Mouse (Mus musculus) liver, embryonic 11.5 days (tissue): ENCODE data around the gene Ptgir. TPM values are rescaled to one million over a fixed set of nuclear protein-coding genes. Genes with fewer than 3 reads are reported as not detected.

Experiments
- ATAC-seq: fragments of 200-750 bp; cut with Nextera tagmentation; replicated peaks from 2 replicates; pipeline ENCODE4 v1.8.0; 2017; ENCODE audit warnings: moderate number of reproducible peaks, mild to moderate bottlenecking, moderate TSS enrichment, moderate library complexity; ENCODE audit not compliant: low FRiP score
- DNase-seq: peaks from one replicate; pipeline ENCODE4 v3.0.0-alpha.2; 2017; ENCODE audit warnings: low spot score
- H3K27ac ChIP-seq: fragments of 300-500 bp; sonication (generic); 2 replicates; pipeline ENCODE4 v1.5.1; 2014; ENCODE audit warnings: mild to moderate bottlenecking, low read depth, low read length, control low read depth
- H3K27me3 ChIP-seq: fragments of 300-500 bp; sonication (generic); replicated peaks from 2 replicates; pipeline ENCODE4 v1.6.1; 2014; ENCODE audit warnings: low read length, mixed read lengths; ENCODE audit not compliant: control insufficient read depth, insufficient read depth
- H3K36me3 ChIP-seq: fragments of 300-500 bp; sonication (generic); 2 replicates; pipeline ENCODE4 v1.6.1; 2014; ENCODE audit warnings: mild to moderate bottlenecking, low read length, moderate library complexity, mixed read lengths; ENCODE audit not compliant: control insufficient read depth, insufficient read depth
- H3K4me1 ChIP-seq: fragments of 300-500 bp; sonication (generic); replicated peaks from 2 replicates; pipeline ENCODE4 v1.6.1; 2014; ENCODE audit warnings: low read length, mixed read lengths; ENCODE audit not compliant: control insufficient read depth, insufficient read depth
- H3K4me2 ChIP-seq: fragments of 300-500 bp; sonication (generic); 2 replicates; pipeline ENCODE4 v1.6.1; 2014; ENCODE audit warnings: mild to moderate bottlenecking, control low read depth, moderate library complexity
- H3K4me3 ChIP-seq: fragments of 300-500 bp; sonication (generic); 2 replicates; pipeline ENCODE4 v1.5.1; 2014; ENCODE audit warnings: low read depth, low read length, control low read depth
- H3K9ac ChIP-seq: fragments of 300-500 bp; sonication (generic); 2 replicates; pipeline ENCODE4 v1.6.1; 2014; ENCODE audit warnings: low read depth, low read length, control low read depth
- H3K9me3 ChIP-seq: fragments of 300-500 bp; sonication (generic); 2 replicates; pipeline ENCODE4 v1.6.1; 2016; ENCODE audit warnings: low read length, inconsistent platforms, mixed read lengths; ENCODE audit not compliant: control insufficient read depth
- WGBS: fragments of 180-500 bp; shearing (Covaris S2); extraction: QIAGEN DNeasy Blood & Tissue Kit; methylation state at CpG from one replicate; pipeline ENCODE4 v1.1.7; 2014; 5-methylcytosine and 5-hydroxymethylcytosine counted together
- polyA plus RNA-seq: library from polyadenylated mRNA; unstranded; fragments of >200 nt; fragmentation: Nextera tagmentation; extraction: Ambion mirVana; gene quantifications from 2 replicates; pipeline ENCODE4 v1.2.1, GENCODE M21; 2014

The Ptgir gene
- polyA plus RNA-seq, 1 experiment from 2014 or later, result 1.3 TPM

GRCm38 (mm10) chr7:16945419-16945818 lies 39.1 kb downstream of the Ptgir start:
- no peaks in the 10 kb centered on the region for H3K9me3 ChIP-seq
- no peak overlapping the region for H3K4me2 ChIP-seq
- H3K36me3 ChIP-seq, result no peaks in the 10 kb centered on the region
- WGBS, result 11% methylated on average over 17 of the region's 17 CpGs
- no peak overlapping the region for H3K9ac ChIP-seq
- DNase-seq (no peak), ATAC-seq (no peak)
- peaks cover 68% of the 10 kb centered on the region for H3K27me3 ChIP-seq
- no peak overlapping the region for H3K4me3 ChIP-seq
- H3K4me1 ChIP-seq, result peaks cover 7% of the 10 kb centered on the region; the same call in 1 of the 2 replicates
- H3K27ac ChIP-seq, result no peak overlapping the region

- Histone ChIP-seq H3K4me2 (peak overlapping the region; percentile 52), H3K36me3 (no peaks in the 10 kb centered on the region), H3K9ac (no peak overlapping the region), H3K9me3 (no peaks in the 10 kb centered on the region), H3K27ac (no peak overlapping the region), H3K4me3 (peak overlapping the region; percentile 34), H3K27me3 (peaks cover 68% of the 10 kb centered on the region), H3K4me1 (peaks cover 7% of the 10 kb centered on the region; the same call in 1 of the 2 replicates)
- DNase-seq (no peak), ATAC-seq (no peak)
- WGBS, result 3% methylated on average over 53 of the region's 53 CpGs
Measured at GRCm38 (mm10) chr7:16946441-16947348, 40.4 kb downstream of the Ptgir start.

GRCm38 (mm10) chr7:16947349-16947895 lies 41.1 kb downstream of the Ptgir start:
- Histone ChIP-seq H3K36me3 (no peaks in the 10 kb centered on the region), H3K27me3 (peaks cover 68% of the 10 kb centered on the region), H3K4me3 (peak overlapping the region; percentile 34; the same call in 1 of the 2 replicates), H3K4me1 (peaks cover 7% of the 10 kb centered on the region; the same call in 1 of the 2 replicates), H3K27ac (no peak overlapping the region), H3K9ac (no peak overlapping the region), H3K4me2 (peak overlapping the region; percentile 52), H3K9me3 (no peaks in the 10 kb centered on the region)
- DNase-seq (no peak), ATAC-seq (no peak)
- WGBS, result 21% methylated on average over 21 of the region's 22 CpGs

- Histone ChIP-seq H3K4me2 (no peak overlapping the region; the same call in 1 of the 2 replicates), H3K9me3 (no peaks in the 10 kb centered on the region), H3K9ac (no peak overlapping the region), H3K27me3 (peaks cover 68% of the 10 kb centered on the region), H3K27ac (no peak overlapping the region), H3K36me3 (no peaks in the 10 kb centered on the region), H3K4me1 (peaks cover 7% of the 10 kb centered on the region; the same call in 1 of the 2 replicates), H3K4me3 (no peak overlapping the region)
- DNase-seq (no peak), ATAC-seq (no peak)
- 18% methylated on average over 4 of the region's 4 CpGs for WGBS
Measured at GRCm38 (mm10) chr7:16947959-16948361, 41.7 kb downstream of the Ptgir start.

- H3K4me1 ChIP-seq, result peaks cover 7% of the 10 kb centered on the region; the same call in 1 of the 2 replicates
- H3K27me3 ChIP-seq, result peaks cover 58% of the 10 kb centered on the region
- 51% methylated on average over 8 of the region's 8 CpGs for WGBS
- no peak overlapping the region for H3K27ac ChIP-seq
- H3K4me3 ChIP-seq, result no peak overlapping the region
- H3K36me3 ChIP-seq, result no peaks in the 10 kb centered on the region
- H3K9me3 ChIP-seq, result no peaks in the 10 kb centered on the region
- no peak overlapping the region for H3K4me2 ChIP-seq
- ATAC-seq (no peak), DNase-seq (no peak)
- no peak overlapping the region for H3K9ac ChIP-seq
Measured at GRCm38 (mm10) chr7:16948923-16949458, 42.7 kb downstream of the Ptgir start.

- peaks cover 47% of the 10 kb centered on the region for H3K27me3 ChIP-seq
- peak; percentile 47 for ATAC-seq
- peak; percentile 81 for DNase-seq
- no peak overlapping the region for H3K27ac ChIP-seq
- H3K36me3 ChIP-seq, result no peaks in the 10 kb centered on the region
- H3K4me1 ChIP-seq, result peaks cover 7% of the 10 kb centered on the region; the same call in 1 of the 2 replicates
- WGBS, result 11% methylated on average over 29 of the region's 29 CpGs
- no peak overlapping the region for H3K9ac ChIP-seq
- peak overlapping the region; percentile 32 for H3K4me3 ChIP-seq
- peak overlapping the region; percentile 60 for H3K4me2 ChIP-seq
- no peaks in the 10 kb centered on the region for H3K9me3 ChIP-seq
Measured at GRCm38 (mm10) chr7:16949908-16950841, 43.9 kb downstream of the Ptgir start.

- Histone ChIP-seq H3K27me3 (peaks cover 38% of the 10 kb centered on the region), H3K4me3 (no peak overlapping the region), H3K36me3 (no peaks in the 10 kb centered on the region), H3K9ac (no peak overlapping the region), H3K4me2 (peak overlapping the region; percentile 28; the same call in 1 of the 2 replicates), H3K27ac (no peak overlapping the region), H3K4me1 (peaks cover 7% of the 10 kb centered on the region; the same call in 1 of the 2 replicates), H3K9me3 (no peaks in the 10 kb centered on the region)
- 26% methylated on average over 18 of the region's 18 CpGs for WGBS
- DNase-seq, result peak; percentile 75
- ATAC-seq, result peak; percentile 74
Measured at GRCm38 (mm10) chr7:16950861-16951635, 44.8 kb downstream of the Ptgir start.
